Mouse (Mus musculus): ENCODE data around the gene Gm8453. TPM values are rescaled to one million over a fixed set of nuclear protein-coding genes. Genes with fewer than 3 reads are reported as not detected.
"Not testable (repeated sequence)": the region's sequence is repeated elsewhere in the genome, so short reads cannot be mapped to it uniquely, and the experiment has no call there.

Gm8453 gene
- total RNA-seq (2021): not detected

DNA sequence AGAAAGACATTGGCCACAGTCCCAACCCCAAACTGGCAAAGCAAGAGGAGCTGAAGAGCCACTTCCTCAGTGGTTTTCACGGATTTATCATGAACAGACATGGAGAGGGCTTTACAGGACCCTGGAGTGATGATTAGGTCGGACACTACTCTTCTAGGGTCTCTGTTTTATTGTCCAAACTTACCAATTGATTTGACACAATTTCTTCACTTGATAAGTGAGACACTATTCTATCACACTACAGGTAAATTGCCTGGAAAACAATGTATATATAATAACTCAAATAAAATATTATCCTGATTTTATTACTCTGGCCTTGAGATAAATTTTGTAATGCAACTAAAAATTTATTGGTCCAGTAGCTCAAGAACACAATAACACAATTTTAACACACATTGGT, at the start of gene Gm8453:
TSS of gene Gm8453 (minus strand) at position 101 of the 400 bp plus-strand sequence.
- DNase-seq: not testable (repeated sequence)

DNA sequence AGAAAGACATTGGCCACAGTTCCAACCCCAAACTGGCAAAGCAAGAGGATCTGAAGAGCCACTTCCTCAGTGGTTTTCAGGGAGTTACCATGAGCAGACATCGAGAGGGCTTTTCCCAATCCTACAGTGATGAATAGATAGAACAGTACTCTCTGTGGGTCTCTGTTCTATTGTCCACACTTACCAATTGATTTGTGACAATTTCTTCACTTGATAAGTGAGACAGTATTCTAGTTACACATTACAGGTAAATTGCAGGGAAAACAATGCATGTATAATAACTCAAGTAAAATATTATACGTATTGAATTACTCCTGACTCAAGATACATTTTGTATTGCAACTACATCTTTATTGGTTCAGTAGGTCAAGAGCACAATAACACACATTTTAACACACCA, 28.1 kb downstream of the Gm8453 start, which contains the start of gene Gm8653:
TSS of gene Gm8653 (minus strand) at position 101 of the 400 bp plus-strand sequence.
- not testable (repeated sequence) for DNase-seq

- not testable (repeated sequence) for DNase-seq
Observed at GRCm38 (mm10) chr7:22189077-22189476, 40.2 kb downstream of the Gm8453 start, which contains the start of gene Vmn1r143. Gene Vmn1r143 (plus strand): TSS chr7:22189377.

Other genes with a start within 250 kb of the Gm8453 start
- not detected for gene Vmn1r137, start 234.9 kb downstream of the Gm8453 start, total RNA-seq (2021)
- not detected for gene Vmn1r138, start 200.6 kb downstream of the Gm8453 start, total RNA-seq (2021)
- gene Gm6176, start 173.2 kb downstream of the Gm8453 start, total RNA-seq (2021): not detected
- not detected for gene Vmn1r139, start 160.4 kb downstream of the Gm8453 start, total RNA-seq (2021)
- not detected for gene Gm16451, start 111.2 kb downstream of the Gm8453 start, total RNA-seq (2021)
- not detected for gene Gm10666, start 94.7 kb downstream of the Gm8453 start, total RNA-seq (2021)
- not detected for gene Vmn1r142, start 65.4 kb downstream of the Gm8453 start, total RNA-seq (2021)
- not detected for gene Vmn1r143, start 40.1 kb downstream of the Gm8453 start, total RNA-seq (2021)
- not detected for gene Gm8653, start 28.2 kb downstream of the Gm8453 start, total RNA-seq (2021)
- gene Gm4187, start 100.2 kb upstream of the Gm8453 start, total RNA-seq (2021): not detected
- not detected for gene Gm8660, start 141.6 kb upstream of the Gm8453 start, total RNA-seq (2021)
- gene Vmn1r148, start 184.1 kb upstream of the Gm8453 start, total RNA-seq (2021): not detected
- not detected for gene Vmn1r149, start 208.7 kb upstream of the Gm8453 start, total RNA-seq (2021)
- gene Gm10665, start 234.6 kb upstream of the Gm8453 start, total RNA-seq (2021): not detected

Data from layer of hippocampus, postnatal 36 days (tissue).